Mouse (Mus musculus): ENCODE measurements around the gene Tdrd3. TPM values are rescaled to one million over a fixed set of nuclear protein-coding genes. Genes with fewer than 3 reads are reported as not detected.

The Tdrd3 gene
- polyA plus RNA-seq, 1 experiment, result 4.9 TPM

GRCm38 (mm10) chr14:87396643-87397042 is 19.8 kb upstream of the Tdrd3 start:
- Histone ChIP-seq H3K27me3 (ENCODE audit: control insufficient read depth, insufficient read depth, insufficient read length) (no peaks in the 10 kb centered on the region), H3K79me2 (ENCODE audit: control insufficient read depth, insufficient read depth) (no peaks in the 10 kb centered on the region), H3K4me3 (ENCODE audit: insufficient read depth, poor library complexity, severe bottlenecking) (no peak overlapping the region), H3ac (ENCODE audit: control insufficient read depth, insufficient read length, low read depth) (no peak overlapping the region), H3K36me3 (ENCODE audit: control insufficient read depth, insufficient read depth) (no peaks in the 10 kb centered on the region), H3K79me3 (ENCODE audit: low read depth) (no peaks in the 10 kb centered on the region)
- no peak for TF ChIP-seq MYOG (IDR thresholded peaks at IDR 0.05; ENCODE audit: control insufficient read depth, extremely low read depth, insufficient read length)
- no peak for TF ChIP-seq MAX (IDR thresholded peaks at IDR 0.05)
- TF ChIP-seq MYOD1 (IDR thresholded peaks at IDR 0.05; ENCODE audit: control insufficient read depth, insufficient read length, low read depth), result no peak
- TF ChIP-seq CEBPB (IDR thresholded peaks at IDR 0.05; ENCODE audit: low read depth), result no peak
- TF ChIP-seq FOSL1 (IDR thresholded peaks at IDR 0.05; ENCODE audit: insufficient read depth, low read length, poor library complexity, severe bottlenecking), result no peak
- no peak for TF ChIP-seq USF1 (IDR thresholded peaks at IDR 0.05; ENCODE audit: low read depth)
- no peak for TF ChIP-seq CTCF (IDR thresholded peaks at IDR 0.05; ENCODE audit: control insufficient read depth, insufficient read depth, insufficient read length)

- no peaks in the 10 kb centered on the region for H3K27me3 ChIP-seq (ENCODE audit: control insufficient read depth, insufficient read depth, insufficient read length)
- H3ac ChIP-seq (ENCODE audit: control insufficient read depth, insufficient read length, low read depth), result peak overlapping the region; percentile 31
- peaks cover 27% of the 10 kb centered on the region for H3K79me3 ChIP-seq (ENCODE audit: low read depth)
- no peak for TF ChIP-seq MAX (IDR thresholded peaks at IDR 0.05)
- no peak for TF ChIP-seq CEBPB (IDR thresholded peaks at IDR 0.05; ENCODE audit: low read depth)
- no peak for TF ChIP-seq USF1 (IDR thresholded peaks at IDR 0.05; ENCODE audit: low read depth)
- no peak for TF ChIP-seq CTCF (IDR thresholded peaks at IDR 0.05; ENCODE audit: control insufficient read depth, insufficient read depth, insufficient read length)
- no peak for TF ChIP-seq MYOG (IDR thresholded peaks at IDR 0.05; ENCODE audit: control insufficient read depth, extremely low read depth, insufficient read length)
- no peak for TF ChIP-seq FOSL1 (IDR thresholded peaks at IDR 0.05; ENCODE audit: insufficient read depth, low read length, poor library complexity, severe bottlenecking)
- TF ChIP-seq MYOD1 (IDR thresholded peaks at IDR 0.05; ENCODE audit: control insufficient read depth, insufficient read length, low read depth), result no peak
- peak overlapping the region; percentile 63 for H3K4me3 ChIP-seq (ENCODE audit: insufficient read depth, poor library complexity, severe bottlenecking)
- no peaks in the 10 kb centered on the region for H3K36me3 ChIP-seq (ENCODE audit: control insufficient read depth, insufficient read depth)
- peaks cover 35% of the 10 kb centered on the region for H3K79me2 ChIP-seq (ENCODE audit: control insufficient read depth, insufficient read depth)
These were observed 992 bp upstream of the Tdrd3 start for GRCm38 (mm10) chr14:87415486-87415807.

GRCm38 (mm10) chr14:87416755-87417690 is 584 bp downstream of the Tdrd3 start:
- Histone ChIP-seq H3K79me2 (ENCODE audit: control insufficient read depth, insufficient read depth) (peaks cover 51% of the 10 kb centered on the region), H3K4me3 (ENCODE audit: insufficient read depth, poor library complexity, severe bottlenecking) (peak overlapping the region; percentile 63), H3K79me3 (ENCODE audit: low read depth) (peaks cover 39% of the 10 kb centered on the region), H3K27me3 (ENCODE audit: control insufficient read depth, insufficient read depth, insufficient read length) (no peaks in the 10 kb centered on the region), H3ac (ENCODE audit: control insufficient read depth, insufficient read length, low read depth) (peak overlapping the region; percentile 91), H3K36me3 (ENCODE audit: control insufficient read depth, insufficient read depth) (peaks cover 3% of the 10 kb centered on the region)
- TF ChIP-seq USF1 (IDR thresholded peaks at IDR 0.05; ENCODE audit: low read depth) (no peak), MYOG (IDR thresholded peaks at IDR 0.05; ENCODE audit: control insufficient read depth, extremely low read depth, insufficient read length) (no peak), MAX (IDR thresholded peaks at IDR 0.05) (no peak), CTCF (IDR thresholded peaks at IDR 0.05; ENCODE audit: control insufficient read depth, insufficient read depth, insufficient read length) (no peak), CEBPB (IDR thresholded peaks at IDR 0.05; ENCODE audit: low read depth) (no peak), FOSL1 (IDR thresholded peaks at IDR 0.05; ENCODE audit: insufficient read depth, low read length, poor library complexity, severe bottlenecking) (no peak), MYOD1 (IDR thresholded peaks at IDR 0.05; ENCODE audit: control insufficient read depth, insufficient read length, low read depth) (no peak)

GRCm38 (mm10) chr14:87417691-87418070 is 1.2 kb downstream of the Tdrd3 start:
- Histone ChIP-seq H3K4me3 (ENCODE audit: insufficient read depth, poor library complexity, severe bottlenecking) (peak overlapping the region; percentile 63), H3ac (ENCODE audit: control insufficient read depth, insufficient read length, low read depth) (peak overlapping the region; percentile 91), H3K79me3 (ENCODE audit: low read depth) (peaks cover 45% of the 10 kb centered on the region), H3K36me3 (ENCODE audit: control insufficient read depth, insufficient read depth) (peaks cover 3% of the 10 kb centered on the region), H3K79me2 (ENCODE audit: control insufficient read depth, insufficient read depth) (peaks cover 58% of the 10 kb centered on the region), H3K27me3 (ENCODE audit: control insufficient read depth, insufficient read depth, insufficient read length) (no peaks in the 10 kb centered on the region)
- TF ChIP-seq MYOG (IDR thresholded peaks at IDR 0.05; ENCODE audit: control insufficient read depth, extremely low read depth, insufficient read length) (no peak), CEBPB (IDR thresholded peaks at IDR 0.05; ENCODE audit: low read depth) (no peak), MYOD1 (IDR thresholded peaks at IDR 0.05; ENCODE audit: control insufficient read depth, insufficient read length, low read depth) (no peak), FOSL1 (IDR thresholded peaks at IDR 0.05; ENCODE audit: insufficient read depth, low read length, poor library complexity, severe bottlenecking) (no peak), CTCF (IDR thresholded peaks at IDR 0.05; ENCODE audit: control insufficient read depth, insufficient read depth, insufficient read length) (no peak), USF1 (IDR thresholded peaks at IDR 0.05; ENCODE audit: low read depth) (no peak), MAX (IDR thresholded peaks at IDR 0.05) (no peak)

GRCm38 (mm10) chr14:87419740-87420139 is 3.3 kb downstream of the Tdrd3 start:
- TF ChIP-seq MAX (IDR thresholded peaks at IDR 0.05) (no peak), MYOG (IDR thresholded peaks at IDR 0.05; ENCODE audit: control insufficient read depth, extremely low read depth, insufficient read length) (no peak), FOSL1 (IDR thresholded peaks at IDR 0.05; ENCODE audit: insufficient read depth, low read length, poor library complexity, severe bottlenecking) (no peak), MYOD1 (IDR thresholded peaks at IDR 0.05; ENCODE audit: control insufficient read depth, insufficient read length, low read depth) (no peak), USF1 (IDR thresholded peaks at IDR 0.05; ENCODE audit: low read depth) (no peak), CTCF (IDR thresholded peaks at IDR 0.05; ENCODE audit: control insufficient read depth, insufficient read depth, insufficient read length) (no peak), CEBPB (IDR thresholded peaks at IDR 0.05; ENCODE audit: low read depth) (no peak)
- H3K79me2 ChIP-seq (ENCODE audit: control insufficient read depth, insufficient read depth), result peaks cover 76% of the 10 kb centered on the region

More at GRCm38 (mm10) chr14:87419740-87420139, 3.3 kb downstream of the Tdrd3 start:
- Histone ChIP-seq H3ac (ENCODE audit: control insufficient read depth, insufficient read length, low read depth) (no peak overlapping the region), H3K79me3 (ENCODE audit: low read depth) (peaks cover 61% of the 10 kb centered on the region), H3K4me3 (ENCODE audit: insufficient read depth, poor library complexity, severe bottlenecking) (no peak overlapping the region), H3K36me3 (ENCODE audit: control insufficient read depth, insufficient read depth) (peaks cover 3% of the 10 kb centered on the region), H3K27me3 (ENCODE audit: control insufficient read depth, insufficient read depth, insufficient read length) (no peaks in the 10 kb centered on the region)

All from C2C12 (cell line).